ENCODE assay signal across 8 mouse cellular contexts in the genomic region with DNA sequence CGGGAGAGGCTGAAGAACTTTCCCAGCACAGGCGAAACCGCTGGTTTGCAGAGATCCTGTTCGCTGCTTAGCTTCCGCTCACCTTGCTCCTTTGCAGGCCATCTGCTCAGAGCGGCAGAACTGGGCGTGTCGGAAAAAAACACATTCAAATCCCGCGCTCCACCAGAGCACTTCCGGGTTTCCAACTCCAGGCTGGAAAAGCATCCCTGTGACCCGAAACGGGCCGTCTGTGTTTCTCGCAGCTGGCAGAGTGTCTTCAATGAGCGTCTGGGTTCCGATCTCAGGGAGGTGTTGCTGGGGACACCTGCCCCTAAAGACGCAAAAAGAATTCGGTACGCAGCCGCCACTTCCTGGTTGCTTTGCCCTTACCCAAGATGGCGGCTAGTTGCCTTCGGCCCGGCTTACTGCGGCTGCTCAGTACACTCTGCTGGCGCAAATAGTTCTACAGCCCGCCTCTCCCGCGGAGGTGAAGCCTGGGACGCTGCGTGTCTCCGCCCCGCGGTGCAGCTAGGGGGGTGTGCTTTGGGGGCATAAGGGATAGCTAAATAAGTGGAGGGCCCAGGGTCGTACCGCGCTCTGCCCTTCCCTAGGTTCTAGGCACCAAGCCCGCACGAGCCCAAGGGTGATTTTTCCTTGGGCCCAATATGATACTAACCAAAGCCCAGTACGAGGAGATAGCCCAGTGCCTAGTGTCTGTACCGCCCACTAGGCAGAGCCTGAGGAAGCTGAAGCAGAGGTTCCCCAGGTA. TPM values are rescaled to one million over a fixed set of nuclear protein-coding genes. Genes with fewer than 3 reads are reported as not detected.
A peak's percentile ranks its signal among the peaks of the same experiment; 100 is the strongest.
DNase-seq lines count a peak whose midpoint lies in the region; ATAC-seq and TF ChIP-seq lines count a peak whose summit lies in the region.

Gene BC052040 (plus strand): TSS at position 476 of the 748 bp plus-strand sequence.

- H3K36me3 ChIP-seq in heart, embryonic 10.5 days = no peaks in the 10 kb centered on the region
- no peaks in the 10 kb centered on the region for H3K36me3 ChIP-seq in kidney, embryonic 15.5 days

- peak within 1 kb of the TSS; percentile 46 for H3K27ac ChIP-seq in bone marrow macrophage, adult 2 months (ENCODE audit: insufficient read depth, low read depth, low read length)
- peak within 1 kb of the TSS; percentile 19; the same call in 1 of the 2 replicates for H3K27ac ChIP-seq in embryonic fibroblast, embryonic 13.5 days (ENCODE audit: insufficient read depth, low read length)
- H3K27ac ChIP-seq in heart, embryonic 10.5 days = peak within 1 kb of the TSS; percentile 92
- peak within 1 kb of the TSS; percentile 90 for H3K27ac ChIP-seq in kidney, embryonic 15.5 days

- H3K27me3 ChIP-seq in heart, embryonic 10.5 days (ENCODE audit: insufficient read depth, poor library complexity, severe bottlenecking) = no peaks in the 10 kb centered on the region
- H3K27me3 ChIP-seq in kidney, embryonic 15.5 days = no peaks in the 10 kb centered on the region

- DNase-seq in A20 (ENCODE audit: low read depth, low spot score) = peak; percentile 95
- DNase-seq in heart, embryonic 10.5 days (ENCODE audit: low spot score) = peak; percentile 96
- DNase-seq in liver = peak; percentile 92
- DNase-seq in spleen, postnatal 4 days (ENCODE audit: low spot score in 2 of 2) = peak; percentile 88 to 94

- H3K9ac ChIP-seq in kidney, embryonic 15.5 days = peak within 1 kb of the TSS; percentile 65

- H3K4me1 ChIP-seq in bone marrow macrophage, adult 2 months (ENCODE audit: control insufficient read depth, insufficient read depth, low read length) = peaks cover 6% of the 10 kb centered on the region
- H3K4me1 ChIP-seq in embryonic fibroblast, embryonic 13.5 days (ENCODE audit: control insufficient read depth, insufficient read depth, low read length) = no peaks in the 10 kb centered on the region; the same call in none of the 2 replicates
- H3K4me1 ChIP-seq in heart, embryonic 10.5 days = peaks cover 23% of the 10 kb centered on the region
- peaks cover 26% of the 10 kb centered on the region for H3K4me1 ChIP-seq in kidney, embryonic 15.5 days

- peak within 1 kb of the TSS; percentile 85 for H3K4me3 ChIP-seq in bone marrow macrophage, adult 2 months (ENCODE audit: insufficient read depth, low read length)
- H3K4me3 ChIP-seq in embryonic fibroblast, embryonic 13.5 days (ENCODE audit: insufficient read depth, low read length) = peak within 1 kb of the TSS; percentile 63
- H3K4me3 ChIP-seq in heart, embryonic 10.5 days = peak within 1 kb of the TSS; percentile 73
- H3K4me3 ChIP-seq in kidney, embryonic 15.5 days (replicated peaks) = peak within 1 kb of the TSS; percentile 70

- peak within 1 kb of the TSS; percentile 72 for H3K4me2 ChIP-seq in kidney, embryonic 15.5 days

- ATAC-seq in kidney, embryonic 15.5 days (replicated peaks; ENCODE audit: low FRiP score) = peak; percentile 98
- ATAC-seq in monocyte, adult 5-6 weeks (replicated peaks; ENCODE audit: insufficient number of reproducible peaks, low FRiP score, low TSS enrichment, poor library complexity, severe bottlenecking) = peak; percentile 95

- TF ChIP-seq CTCF in bone marrow macrophage, adult 2 months (IDR thresholded peaks at IDR 0.05; ENCODE audit: low read depth, low read length) = no peak
- TF ChIP-seq CTCF in embryonic fibroblast, embryonic 13.5 days (IDR thresholded peaks at IDR 0.05; ENCODE audit: borderline replicate concordance, insufficient read depth, low read length) = no peak

- TF ChIP-seq POLR2A in bone marrow macrophage, adult 2 months (IDR thresholded peaks at IDR 0.05; ENCODE audit: borderline replicate concordance, low read depth, low read length) = no peak
- peak; percentile 57 for TF ChIP-seq POLR2A in embryonic fibroblast, embryonic 13.5 days (IDR thresholded peaks at IDR 0.05; ENCODE audit: low read depth, low read length)

- WGBS in heart, embryonic 10.5 days = under 1% methylated on average over 41 of the region's 41 CpGs
- WGBS in kidney, embryonic 15.5 days = under 1% methylated on average over 41 of the region's 41 CpGs

- H3K9me3 ChIP-seq in heart, embryonic 10.5 days = no peaks in the 10 kb centered on the region
- no peaks in the 10 kb centered on the region for H3K9me3 ChIP-seq in kidney, embryonic 15.5 days (replicated peaks)

RNA-seq across cellular contexts. Expression of gene BC052040, which starts in this region (rescaled TPM):
- polyA plus RNA-seq in bone marrow macrophage, adult 2 months (2012; ENCODE audit: insufficient read depth, insufficient read length, missing spikeins) = 6.7 and 7.2 TPM in 2 replicates
- 7.2 and 8.5 TPM in 2 replicates for polyA plus RNA-seq in embryonic fibroblast, embryonic 13.5 days (2011; ENCODE audit: insufficient read length, low read depth, missing spikeins)
- 22.4 and 26.5 TPM in 2 replicates for polyA plus RNA-seq in heart, embryonic 10.5 days (2016; fragmentation: Nextera tagmentation; extraction: Ambion mirVana)
- polyA plus RNA-seq in kidney, embryonic 15.5 days (2015; fragmentation: Nextera tagmentation; extraction: Ambion mirVana) = 16.7 and 18.8 TPM in 2 replicates
- total RNA-seq in monocyte, adult 5-6 weeks (2017) = 1.7 to 6.0 TPM (median 3.3 TPM) in 3 replicates

Comparison
In these comparisons a context has a peak if more than half of its experiments do, and no peak if none do; other contexts are left out.
1. Peak in every context shown above with its lines: DNase-seq, ATAC-seq, H3K4me3 ChIP-seq and H3K27ac ChIP-seq.
2. H3K27ac ChIP-seq: peak in every context shown above with its lines; median percentile 92 in heart, embryonic 10.5 days; 90 in kidney, embryonic 15.5 days; 46 in bone marrow macrophage, adult 2 months; 19 in embryonic fibroblast, embryonic 13.5 days.